ENCODE assay signal across 8 mouse cellular contexts in the genomic region with DNA sequence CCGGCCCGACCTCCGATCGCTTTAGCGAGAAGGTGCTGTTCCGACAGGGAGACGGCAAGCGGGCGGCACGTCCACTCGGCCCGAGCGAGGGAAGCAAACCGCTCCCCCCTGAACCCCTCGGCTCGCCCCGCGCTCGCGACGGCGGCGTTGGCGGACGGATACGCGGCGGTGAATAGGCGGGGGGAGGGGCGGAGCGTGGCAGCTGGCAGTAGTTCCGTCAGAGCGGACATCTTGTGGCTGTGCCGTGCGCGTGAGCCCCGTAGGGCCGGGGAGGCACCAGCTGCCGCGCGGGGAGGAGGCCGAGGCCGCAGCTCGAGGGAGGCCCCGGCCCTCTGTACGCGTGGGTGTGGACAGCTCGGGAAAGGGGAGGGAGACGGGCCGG. TPM values are rescaled to one million over a fixed set of nuclear protein-coding genes. Genes with fewer than 3 reads are reported as not detected.
A peak's percentile ranks its signal among the peaks of the same experiment; 100 is the strongest.
DNase-seq lines count a peak whose midpoint lies in the region; ATAC-seq lines count a peak whose summit lies in the region.

No protein-coding gene starts in this region.

- peak overlapping the region; percentile 21; the same call in 1 of the 2 replicates for H3K4me2 ChIP-seq in hindbrain, embryonic 16.5 days (ENCODE audit: low read length)

- H3K27ac ChIP-seq in hindbrain, embryonic 16.5 days (ENCODE audit: low read depth, low read length) = peak overlapping the region; percentile 100

- peak; percentile 79 for ATAC-seq in hindbrain, embryonic 16.5 days
- peak; percentile 37 for ATAC-seq in megakaryocyte, adult 5-6 weeks (ENCODE audit: poor library complexity, severe bottlenecking)

- peak; percentile 94 for DNase-seq in ZHBTc4 (ENCODE audit: low read depth, low spot score)
- peak; percentile 96 to 98 for DNase-seq in cerebellum, postnatal 4 days (ENCODE audit: low spot score in 2 of 2)
- peak; percentile 93 for DNase-seq in gastrocnemius, adult 18-20 months (ENCODE audit: low spot score)
- peak; percentile 91 to 93 for DNase-seq in left cerebral cortex, adult 8-10 months (ENCODE audit: low spot score in 2 of 2)
- peak; percentile 93 for DNase-seq in right cerebral cortex, adult 18-20 months
- peak; percentile 99 for DNase-seq in urinary bladder, adult 2 months (ENCODE audit: low spot score)

- peaks cover 30% of the 10 kb centered on the region for H3K4me1 ChIP-seq in hindbrain, embryonic 16.5 days (ENCODE audit: control insufficient read depth, insufficient read depth, low read depth, low read length)

- peak overlapping the region; percentile 85 for H3K4me3 ChIP-seq in hindbrain, embryonic 16.5 days (ENCODE audit: low read length)

- under 1% methylated on average over 39 of the region's 50 CpGs for WGBS in hindbrain, embryonic 16.5 days

- no peaks in the 10 kb centered on the region for H3K36me3 ChIP-seq in hindbrain, embryonic 16.5 days (ENCODE audit: control insufficient read depth, insufficient read depth, low read length)

- no peaks in the 10 kb centered on the region for H3K9me3 ChIP-seq in hindbrain, embryonic 16.5 days (ENCODE audit: control insufficient read depth, low read length)

- peak overlapping the region; percentile 99 for H3K9ac ChIP-seq in hindbrain, embryonic 16.5 days (ENCODE audit: low read depth, low read length)

- no peaks in the 10 kb centered on the region for H3K27me3 ChIP-seq in hindbrain, embryonic 16.5 days (replicated peaks; ENCODE audit: control insufficient read depth, insufficient read depth, low read length)

RNA-seq across cellular contexts. Expression of a gene that starts 0.6 kb away (rescaled TPM):
- total RNA-seq in gastrocnemius, adult 18-20 months (2021) = 100 to 1,000 TPM; 343 to 352 TPM
- polyA plus RNA-seq in hindbrain, embryonic 16.5 days (2015; fragmentation: Nextera tagmentation; extraction: Ambion mirVana) = 331 and 360 TPM in 2 replicates
- total RNA-seq in left cerebral cortex, adult 8-10 months (2022) = 100 to 1,000 TPM; 215 to 235 (median 222) TPM
- total RNA-seq in megakaryocyte, adult 5-6 weeks (2015) = 591 and 690 TPM in 2 replicates
- 864 and 938 TPM in 2 replicates for total RNA-seq in megakaryocyte, adult 5-6 weeks (2017)
- polyA plus RNA-seq in urinary bladder, adult 2 months (2012; rRNA removed) = 217 and 252 TPM in 2 replicates

RNA-seq across cellular contexts. Expression of a gene that starts 14.8 kb away (rescaled TPM):
- total RNA-seq in gastrocnemius, adult 18-20 months (2021) = 10 to 100 TPM; 32.4 to 34.0 TPM
- 61.2 and 62.0 TPM in 2 replicates for polyA plus RNA-seq in hindbrain, embryonic 16.5 days (2015; fragmentation: Nextera tagmentation; extraction: Ambion mirVana)
- total RNA-seq in left cerebral cortex, adult 8-10 months (2022) = 10 to 100 TPM; 34.6 to 37.2 (median 35.7) TPM
- 51.2 and 52.0 TPM in 2 replicates for total RNA-seq in megakaryocyte, adult 5-6 weeks (2015)
- 25.0 and 27.9 TPM in 2 replicates for total RNA-seq in megakaryocyte, adult 5-6 weeks (2017)
- 27.1 and 33.8 TPM in 2 replicates for polyA plus RNA-seq in urinary bladder, adult 2 months (2012; rRNA removed)

RNA-seq across cellular contexts. Expression of a gene that starts 46.9 kb away (rescaled TPM):
- 1 to 10 TPM; 3.1 to 4.5 TPM for total RNA-seq in gastrocnemius, adult 18-20 months (2021)
- polyA plus RNA-seq in hindbrain, embryonic 16.5 days (2015; fragmentation: Nextera tagmentation; extraction: Ambion mirVana) = 9.0 and 9.5 TPM in 2 replicates
- 10 to 100 TPM in 3 of 4 experiments, 1 to 10 TPM in 1; 9.9 to 17.0 (median 11.9) TPM for total RNA-seq in left cerebral cortex, adult 8-10 months (2022)
- total RNA-seq in megakaryocyte, adult 5-6 weeks (2015) = 27.7 and 29.0 TPM in 2 replicates
- 28.0 and 31.5 TPM in 2 replicates for total RNA-seq in megakaryocyte, adult 5-6 weeks (2017)
- 9.8 and 16.3 TPM in 2 replicates for polyA plus RNA-seq in urinary bladder, adult 2 months (2012; rRNA removed)

Comparison
In these comparisons a context has a peak if more than half of its experiments do, and no peak if none do; other contexts are left out.
1. Peak in every context shown above with its lines: DNase-seq, ATAC-seq, H3K4me3 ChIP-seq and H3K27ac ChIP-seq.